Mouse (Mus musculus) T-helper 1 cell (primary cell): Measurements from ENCODE around the gene Gm21788.
"Not testable (repeated sequence)": the region's sequence is repeated elsewhere in the genome, so short reads cannot be mapped to it uniquely, and the experiment has no call there.

Source experiments
- in situ Hi-C: fragments of 300-600 bp; cut with MboI, MseI; formaldehyde crosslinking; loops from one replicate; pipeline ENCODE4 v1.15.1; 2025; ENCODE audit warnings: high pct_unique_total_duplicates

Gm21788 gene

DNA sequence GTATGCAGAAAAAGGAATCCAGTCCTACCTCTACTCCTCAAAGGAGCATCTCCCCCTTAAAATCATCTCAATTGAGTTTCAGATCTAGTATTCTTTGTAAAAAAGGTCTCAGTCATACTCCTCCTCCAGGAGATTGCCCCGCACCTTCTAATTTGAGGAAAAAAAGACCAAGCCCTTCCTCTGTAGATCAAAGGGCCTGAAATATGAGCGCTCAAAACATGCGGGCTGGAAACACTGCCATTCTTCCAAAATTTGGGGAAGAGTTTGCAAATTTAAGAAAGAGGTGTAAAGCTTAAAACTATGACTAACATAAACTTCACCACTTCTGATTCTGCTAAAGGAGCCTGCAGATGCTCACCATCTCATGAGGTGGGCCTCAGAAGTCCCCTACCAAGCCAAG is at the start of gene Gm21788:
TSS of gene Gm21788 (plus strand) at position 301 of the 400 bp plus-strand sequence.
- in situ Hi-C loops: not testable (repeated sequence)
